Mouse (Mus musculus): ENCODE data around the gene Msantd2. TPM values are rescaled to one million over a fixed set of nuclear protein-coding genes. Genes with fewer than 3 reads are reported as not detected.

Msantd2 gene
- 34.4 and 35.4 TPM in 2 replicates for polyA plus RNA-seq (2016; fragmentation: Nextera tagmentation; extraction: Ambion mirVana)

GRCm38 (mm10) chr9:37488611-37489396, at the start of gene Msantd2:
Gene Msantd2 (plus strand): TSS chr9:37489319.
- H3K4me3 ChIP-seq, result peak within 1 kb of the TSS; percentile 99
- peak; percentile 94 for DNase-seq (ENCODE audit: extremely low spot score, low spot score)
- no peaks in the 10 kb centered on the region; the same call in 1 of the 2 replicates for H3K9me3 ChIP-seq
- peaks cover 34% of the 10 kb centered on the region for H3K4me1 ChIP-seq
- H3K27ac ChIP-seq, result peak within 1 kb of the TSS; percentile 99
- peaks cover 23% of the 10 kb centered on the region for H3K36me3 ChIP-seq (replicated peaks)
- H3K27me3 ChIP-seq (ENCODE audit: poor library complexity, severe bottlenecking), result no peaks in the 10 kb centered on the region
- under 1% methylated on average over 44 of the region's 44 CpGs for WGBS

DNA sequence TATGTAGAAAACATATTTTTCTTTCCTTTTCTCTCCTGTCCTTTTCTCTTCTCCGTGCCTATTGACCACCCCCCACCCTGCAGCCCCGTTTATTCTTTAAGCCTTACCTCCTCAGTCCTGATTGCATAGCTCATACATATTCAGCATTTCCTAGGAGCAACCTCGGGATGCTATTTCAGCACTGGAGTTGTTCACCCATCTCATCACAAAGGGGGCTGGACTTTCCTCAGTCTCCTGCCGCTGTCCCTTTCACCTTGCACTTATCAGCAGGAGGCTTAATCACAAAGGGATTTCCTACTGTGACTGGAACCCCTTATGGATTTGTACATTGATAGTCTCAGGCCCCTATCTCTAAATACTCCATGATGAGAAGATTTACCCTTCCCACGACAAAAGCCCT, 36.7 kb upstream of the Msantd2 start:
- DNase-seq (ENCODE audit: extremely low spot score, low spot score), result no peak
- Histone ChIP-seq H3K4me1 (peaks cover 68% of the 10 kb centered on the region), H3K27ac (peak overlapping the region; percentile 45), H3K27me3 (ENCODE audit: poor library complexity, severe bottlenecking) (peaks cover 89% of the 10 kb centered on the region), H3K36me3 (replicated peaks) (no peaks in the 10 kb centered on the region), H3K9me3 (no peaks in the 10 kb centered on the region), H3K4me3 (peak overlapping the region; percentile 6; the same call in 1 of the 2 replicates)
- 0% methylated on average over 5 of the region's 5 CpGs for WGBS

GRCm38 (mm10) chr9:37453328-37453727, 35.8 kb upstream of the Msantd2 start:
- Histone ChIP-seq H3K9me3 (no peaks in the 10 kb centered on the region), H3K27me3 (ENCODE audit: poor library complexity, severe bottlenecking) (peaks cover 94% of the 10 kb centered on the region), H3K4me1 (peaks cover 77% of the 10 kb centered on the region), H3K4me3 (no peak overlapping the region), H3K27ac (peak overlapping the region; percentile 22; the same call in 1 of the 2 replicates), H3K36me3 (replicated peaks) (no peaks in the 10 kb centered on the region)
- 31% methylated on average over 4 of the region's 4 CpGs for WGBS
- DNase-seq (ENCODE audit: extremely low spot score, low spot score), result no peak

- Histone ChIP-seq H3K27me3 (ENCODE audit: poor library complexity, severe bottlenecking) (peaks cover 97% of the 10 kb centered on the region), H3K4me3 (peak overlapping the region; percentile 26; the same call in 1 of the 2 replicates), H3K9me3 (no peaks in the 10 kb centered on the region), H3K4me1 (peaks cover 84% of the 10 kb centered on the region), H3K27ac (peak overlapping the region; percentile 60), H3K36me3 (replicated peaks) (no peaks in the 10 kb centered on the region)
- DNase-seq (ENCODE audit: extremely low spot score, low spot score), result peak; percentile 78
- 3% methylated on average over 6 of the region's 6 CpGs for WGBS
Measured at GRCm38 (mm10) chr9:37454011-37454492, 35.1 kb upstream of the Msantd2 start.

DNA sequence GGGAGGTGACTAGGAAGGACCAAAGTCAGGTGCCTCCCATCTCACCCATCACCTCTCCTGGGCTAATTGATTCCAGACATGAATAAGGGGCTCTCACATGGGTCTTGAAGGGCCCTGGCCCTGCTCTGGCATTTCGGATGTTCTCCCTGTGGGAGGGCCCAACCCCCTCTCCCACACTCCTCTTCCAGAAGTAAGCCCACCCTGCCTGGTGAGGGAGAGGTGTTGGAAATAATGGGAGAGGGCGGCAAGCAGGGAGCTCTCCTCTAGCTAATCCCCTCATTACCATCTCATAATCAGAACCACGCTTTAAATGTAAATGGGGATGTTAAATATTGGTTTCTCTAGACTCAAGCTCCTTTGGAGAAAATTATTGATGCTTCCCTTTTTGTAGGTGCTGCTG, 34.1 kb upstream of the Msantd2 start:
- no peaks in the 10 kb centered on the region for H3K36me3 ChIP-seq (replicated peaks)
- DNase-seq (ENCODE audit: extremely low spot score, low spot score), result peak; percentile 51
- H3K27ac ChIP-seq, result peak overlapping the region; percentile 45
- peaks cover 93% of the 10 kb centered on the region for H3K4me1 ChIP-seq
- H3K27me3 ChIP-seq (ENCODE audit: poor library complexity, severe bottlenecking), result peaks cover 99% of the 10 kb centered on the region
- H3K4me3 ChIP-seq, result peak overlapping the region; percentile 26
- H3K9me3 ChIP-seq, result no peaks in the 10 kb centered on the region
- 1% methylated on average over 3 of the region's 3 CpGs for WGBS

DNA sequence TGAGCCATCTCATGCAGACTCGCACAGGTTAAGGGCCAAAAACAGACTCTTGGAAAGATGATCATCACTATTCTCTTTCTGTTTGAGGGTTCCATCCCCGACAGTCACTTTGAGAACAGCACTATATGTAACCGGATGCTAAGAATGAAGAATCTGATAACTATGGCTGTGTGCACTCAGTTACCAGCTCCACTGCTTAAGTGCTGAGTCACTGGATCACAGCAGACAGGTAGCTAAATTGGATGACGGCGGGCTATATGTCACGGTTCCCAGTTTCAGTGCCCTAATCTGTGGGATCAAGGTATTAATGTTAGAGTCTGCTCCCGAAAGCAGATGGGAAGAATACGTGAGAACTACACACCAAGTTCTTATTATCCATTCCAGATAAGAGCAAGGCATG, 33.3 kb upstream of the Msantd2 start:
- Histone ChIP-seq H3K4me1 (peaks cover 100% of the 10 kb centered on the region), H3K27ac (peak overlapping the region; percentile 65; the same call in 1 of the 2 replicates), H3K9me3 (no peaks in the 10 kb centered on the region), H3K27me3 (ENCODE audit: poor library complexity, severe bottlenecking) (peaks cover 99% of the 10 kb centered on the region), H3K4me3 (peak overlapping the region; percentile 38), H3K36me3 (replicated peaks) (no peaks in the 10 kb centered on the region)
- 1% methylated on average over 8 of the region's 8 CpGs for WGBS
- DNase-seq (ENCODE audit: extremely low spot score, low spot score), result no peak

DNA sequence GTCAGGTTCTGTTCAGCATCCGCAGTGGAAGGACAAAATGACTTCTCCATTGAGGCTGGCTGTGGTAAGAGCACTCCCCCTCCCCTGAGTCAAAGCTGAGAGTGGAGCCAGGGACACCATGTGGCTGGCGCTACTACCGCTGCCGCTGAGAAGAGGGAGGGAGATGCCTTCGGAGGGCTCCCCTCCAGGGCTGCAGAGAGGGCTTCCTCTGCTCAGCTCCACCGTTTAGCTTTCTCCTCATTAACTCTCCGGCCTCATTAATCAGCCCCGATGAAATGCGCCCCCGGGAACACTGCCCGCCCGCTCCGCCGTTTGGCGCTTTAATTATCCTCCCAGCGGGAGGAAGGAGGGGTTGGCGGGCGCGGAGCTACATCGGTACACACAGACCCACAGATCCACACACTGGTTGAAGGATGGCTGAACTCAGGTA, 32.6 kb upstream of the Msantd2 start:
- WGBS, result under 1% methylated on average over 20 of the region's 20 CpGs
- H3K9me3 ChIP-seq, result no peaks in the 10 kb centered on the region

GRCm38 (mm10) chr9:37457151-37457550, 32.0 kb upstream of the Msantd2 start:
- DNase-seq (ENCODE audit: extremely low spot score, low spot score), result no peak
- WGBS, result 31% methylated on average over 1 of the region's 1 CpGs

More for the DNA sequence above, 32.6 kb upstream of the Msantd2 start:
- DNase-seq (ENCODE audit: extremely low spot score, low spot score), result peak; percentile 80
- Histone ChIP-seq H3K4me1 (peaks cover 95% of the 10 kb centered on the region), H3K36me3 (replicated peaks) (no peaks in the 10 kb centered on the region), H3K27ac (peak overlapping the region; percentile 65), H3K27me3 (ENCODE audit: poor library complexity, severe bottlenecking) (peaks cover 99% of the 10 kb centered on the region), H3K4me3 (peak overlapping the region; percentile 38)

DNA sequence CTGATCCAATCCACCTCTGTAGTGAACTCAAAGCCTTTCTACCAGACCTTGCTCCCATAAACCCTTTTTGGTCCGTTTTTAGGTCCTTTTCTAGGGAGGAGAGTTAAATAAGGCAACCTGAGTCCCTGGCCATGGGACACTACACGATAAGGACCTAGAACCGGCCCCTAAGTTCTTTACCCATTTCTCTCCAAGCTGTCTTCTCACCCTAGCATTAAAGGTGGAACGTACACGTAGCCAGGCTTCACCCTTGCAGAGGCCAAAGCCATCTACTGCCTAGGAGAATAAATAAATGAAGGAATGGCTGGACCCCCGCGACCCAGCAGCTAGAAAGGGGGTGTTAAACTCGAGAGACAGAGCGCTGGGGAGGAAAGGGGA, 29.5 kb upstream of the Msantd2 start:
- peak; percentile 49 for DNase-seq (ENCODE audit: extremely low spot score, low spot score)
- WGBS, result 1% methylated on average over 9 of the region's 9 CpGs
- no peaks in the 10 kb centered on the region for H3K9me3 ChIP-seq
- peaks cover 64% of the 10 kb centered on the region for H3K4me1 ChIP-seq
- peaks cover 98% of the 10 kb centered on the region for H3K27me3 ChIP-seq (ENCODE audit: poor library complexity, severe bottlenecking)
- peak overlapping the region; percentile 84 for H3K27ac ChIP-seq
- H3K36me3 ChIP-seq (replicated peaks), result no peaks in the 10 kb centered on the region
- H3K4me3 ChIP-seq, result peak overlapping the region; percentile 63

More at GRCm38 (mm10) chr9:37457151-37457550, 32.0 kb upstream of the Msantd2 start:
- Histone ChIP-seq H3K4me1 (peaks cover 89% of the 10 kb centered on the region), H3K27me3 (ENCODE audit: poor library complexity, severe bottlenecking) (peaks cover 100% of the 10 kb centered on the region), H3K27ac (peak overlapping the region; percentile 65), H3K36me3 (replicated peaks) (no peaks in the 10 kb centered on the region), H3K4me3 (peak overlapping the region; percentile 38; the same call in 1 of the 2 replicates), H3K9me3 (no peaks in the 10 kb centered on the region)

DNA sequence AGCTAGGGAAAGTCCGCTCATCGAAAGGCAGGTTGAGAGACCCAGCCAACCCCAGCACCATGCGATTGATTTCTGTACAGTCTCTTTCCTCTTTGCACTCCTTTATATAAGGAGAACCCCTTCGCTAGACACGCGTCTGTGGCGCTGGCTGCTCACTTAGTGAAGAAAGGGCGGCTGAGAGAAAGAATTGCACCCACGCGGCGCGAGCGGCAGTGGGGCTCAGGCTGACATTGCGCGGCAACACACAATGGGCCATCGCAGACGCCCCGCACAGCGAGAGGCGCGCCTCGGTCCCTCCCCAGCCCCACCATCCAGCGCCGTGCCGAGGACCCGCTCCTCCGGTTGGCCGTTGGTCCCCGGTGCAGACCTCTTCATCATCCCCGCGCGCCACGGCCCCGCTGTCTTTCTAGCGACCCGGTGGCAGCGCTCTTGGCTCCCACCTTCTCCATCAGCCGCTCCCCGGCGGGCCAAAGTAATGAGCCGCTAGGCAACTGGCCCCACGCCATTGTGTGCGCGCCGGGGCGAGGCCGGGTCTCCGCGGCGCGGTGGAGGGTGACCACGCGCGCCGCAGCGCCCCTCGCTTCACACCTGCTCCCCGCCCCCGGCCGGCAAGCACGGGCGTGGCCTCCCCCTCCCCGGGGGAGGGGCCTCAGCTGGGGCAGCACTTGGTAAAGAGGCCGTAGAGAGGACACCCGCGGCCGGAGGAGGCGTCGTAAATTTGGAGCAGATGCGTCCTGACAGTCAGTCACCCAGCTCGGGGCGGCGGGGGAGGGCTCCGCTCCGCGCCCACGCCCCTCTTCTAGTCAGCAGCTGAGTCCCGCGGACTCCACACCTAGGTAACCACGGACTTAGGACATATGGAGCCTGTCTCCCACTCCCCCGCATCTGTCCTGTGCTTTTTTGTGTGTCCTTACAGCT, 28.8 kb upstream of the Msantd2 start:
- DNase-seq (ENCODE audit: extremely low spot score, low spot score), result peak; percentile 56
- H3K4me1 ChIP-seq, result peaks cover 57% of the 10 kb centered on the region
- H3K36me3 ChIP-seq (replicated peaks), result no peaks in the 10 kb centered on the region
- peak overlapping the region; percentile 63 for H3K4me3 ChIP-seq
- under 1% methylated on average over 81 of the region's 81 CpGs for WGBS
- peak overlapping the region; percentile 84 for H3K27ac ChIP-seq
- peaks cover 91% of the 10 kb centered on the region for H3K27me3 ChIP-seq (ENCODE audit: poor library complexity, severe bottlenecking)
- H3K9me3 ChIP-seq, result no peaks in the 10 kb centered on the region

GRCm38 (mm10) chr9:37460961-37461340, 28.2 kb upstream of the Msantd2 start:
- H3K27me3 ChIP-seq (ENCODE audit: poor library complexity, severe bottlenecking), result peaks cover 89% of the 10 kb centered on the region
- no peaks in the 10 kb centered on the region for H3K36me3 ChIP-seq (replicated peaks)
- H3K9me3 ChIP-seq, result no peaks in the 10 kb centered on the region
- H3K4me3 ChIP-seq, result peak overlapping the region; percentile 63
- peaks cover 51% of the 10 kb centered on the region for H3K4me1 ChIP-seq
- H3K27ac ChIP-seq, result peak overlapping the region; percentile 84; the same call in 1 of the 2 replicates
- no peak for DNase-seq (ENCODE audit: extremely low spot score, low spot score)
- 9% methylated on average over 5 of the region's 5 CpGs for WGBS

DNA sequence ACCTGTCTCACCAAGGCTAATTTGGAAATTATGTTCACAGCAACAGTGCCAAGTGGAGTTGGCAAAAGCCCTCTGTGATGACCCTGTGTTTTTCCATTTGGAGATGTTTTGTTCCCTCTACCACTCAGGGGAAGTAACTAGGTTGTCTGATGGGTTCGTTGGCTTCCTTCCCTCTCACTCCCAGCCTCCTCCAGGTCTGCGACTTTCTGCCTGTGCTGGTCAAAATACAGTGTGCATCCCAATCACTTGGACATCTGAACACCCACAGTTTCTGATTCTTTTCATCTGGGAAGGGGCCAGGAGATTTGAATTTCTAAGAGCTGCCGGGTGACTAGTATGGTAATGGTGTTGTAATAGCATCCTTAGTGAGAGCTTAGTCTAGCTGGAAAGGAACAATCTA, 27.5 kb upstream of the Msantd2 start:
- 15% methylated on average over 3 of the region's 3 CpGs for WGBS
- Histone ChIP-seq H3K27ac (no peak overlapping the region), H3K27me3 (ENCODE audit: poor library complexity, severe bottlenecking) (peaks cover 83% of the 10 kb centered on the region), H3K9me3 (no peaks in the 10 kb centered on the region), H3K4me1 (peaks cover 44% of the 10 kb centered on the region), H3K4me3 (no peak overlapping the region), H3K36me3 (replicated peaks) (no peaks in the 10 kb centered on the region)
- no peak for DNase-seq (ENCODE audit: extremely low spot score, low spot score)

Data from forebrain, embryonic 10.5 days (tissue).